Mouse (Mus musculus): ENCODE results near the gene Gm37240. TPM values are rescaled to one million over a fixed set of nuclear protein-coding genes. Genes with fewer than 3 reads are reported as not detected.
A peak's percentile ranks its signal among the peaks of the same experiment; 100 is the strongest.

Gm37240 gene
- total RNA-seq, 2 experiments from 2014 or later, result 0.98 to 1.0 TPM

- DNase-seq (ENCODE audit: low spot score in 2 of 2), result no peak
Observed at GRCm38 (mm10) chr3:85364591-85365343, 522.6 kb downstream of the Gm37240 start.

GRCm38 (mm10) chr3:85362883-85363282, 524.4 kb downstream of the Gm37240 start:
- DNase-seq (ENCODE audit: low spot score in 2 of 2), result no peak

GRCm38 (mm10) chr3:85356373-85356772, 530.9 kb downstream of the Gm37240 start:
- no peak for DNase-seq (ENCODE audit: low spot score in 2 of 2)

- DNase-seq (ENCODE audit: low spot score in 2 of 2), result no peak
Observed at GRCm38 (mm10) chr3:85348021-85348420, 539.3 kb downstream of the Gm37240 start.

- no peak for DNase-seq (ENCODE audit: low spot score in 2 of 2)
Observed at GRCm38 (mm10) chr3:85341103-85341860, 546.0 kb downstream of the Gm37240 start.

GRCm38 (mm10) chr3:85340491-85340890, 546.8 kb downstream of the Gm37240 start:
- DNase-seq (ENCODE audit: low spot score in 2 of 2), result no peak

- no peak for DNase-seq (ENCODE audit: low spot score in 2 of 2)
Observed at GRCm38 (mm10) chr3:85339926-85340325, 547.4 kb downstream of the Gm37240 start.

- DNase-seq (ENCODE audit: low spot score in 2 of 2), result peak; percentile 37 to 42
Observed at GRCm38 (mm10) chr3:85339269-85339820, 548.0 kb downstream of the Gm37240 start.

- DNase-seq (ENCODE audit: low spot score in 2 of 2), result no peak
Observed at GRCm38 (mm10) chr3:85338755-85339095, 548.6 kb downstream of the Gm37240 start.

GRCm38 (mm10) chr3:85337881-85338754, 549.2 kb downstream of the Gm37240 start:
- no peak for DNase-seq (ENCODE audit: low spot score in 2 of 2)

GRCm38 (mm10) chr3:85335517-85335916, 551.8 kb downstream of the Gm37240 start:
- no peak for DNase-seq (ENCODE audit: low spot score in 2 of 2)

- no peak for DNase-seq (ENCODE audit: low spot score in 2 of 2)
Observed at GRCm38 (mm10) chr3:85332276-85332675, 555.0 kb downstream of the Gm37240 start.

GRCm38 (mm10) chr3:85318256-85318655, 569.1 kb downstream of the Gm37240 start:
- DNase-seq (ENCODE audit: low spot score in 2 of 2), result no peak

GRCm38 (mm10) chr3:85317306-85317705, 570.0 kb downstream of the Gm37240 start:
- no peak for DNase-seq (ENCODE audit: low spot score in 2 of 2)

- no peak for DNase-seq (ENCODE audit: low spot score in 2 of 2)
Observed at GRCm38 (mm10) chr3:85314961-85315360, 572.4 kb downstream of the Gm37240 start.

- DNase-seq (ENCODE audit: low spot score in 2 of 2), result no peak
Observed at GRCm38 (mm10) chr3:85313646-85314255, 573.6 kb downstream of the Gm37240 start.

GRCm38 (mm10) chr3:85311176-85311575, 576.1 kb downstream of the Gm37240 start:
- no peak for DNase-seq (ENCODE audit: low spot score in 2 of 2)

GRCm38 (mm10) chr3:85310401-85310989, 576.8 kb downstream of the Gm37240 start:
- peak in 1 of 2 experiments; percentile 31 for DNase-seq (ENCODE audit: low spot score in 2 of 2)

GRCm38 (mm10) chr3:85309168-85309567, 578.1 kb downstream of the Gm37240 start:
- DNase-seq (ENCODE audit: low spot score in 2 of 2), result peak in 1 of 2 experiments; percentile 59

- DNase-seq (ENCODE audit: low spot score in 2 of 2), result no peak
Observed at GRCm38 (mm10) chr3:85308706-85309105, 578.6 kb downstream of the Gm37240 start.

Measured in layer of hippocampus, postnatal 14 days (tissue).